Mouse (Mus musculus): ENCODE measurements around the gene Gm7168. TPM values are rescaled to one million over a fixed set of nuclear protein-coding genes. Genes with fewer than 3 reads are reported as not detected.
"Not testable (repeated sequence)": the region's sequence is repeated elsewhere in the genome, so short reads cannot be mapped to it uniquely, and the experiment has no call there.

Gene Gm7168
- polyA plus RNA-seq (2014; fragmentation: Nextera tagmentation; extraction: Ambion mirVana), result not detected in 2 replicates

DNA sequence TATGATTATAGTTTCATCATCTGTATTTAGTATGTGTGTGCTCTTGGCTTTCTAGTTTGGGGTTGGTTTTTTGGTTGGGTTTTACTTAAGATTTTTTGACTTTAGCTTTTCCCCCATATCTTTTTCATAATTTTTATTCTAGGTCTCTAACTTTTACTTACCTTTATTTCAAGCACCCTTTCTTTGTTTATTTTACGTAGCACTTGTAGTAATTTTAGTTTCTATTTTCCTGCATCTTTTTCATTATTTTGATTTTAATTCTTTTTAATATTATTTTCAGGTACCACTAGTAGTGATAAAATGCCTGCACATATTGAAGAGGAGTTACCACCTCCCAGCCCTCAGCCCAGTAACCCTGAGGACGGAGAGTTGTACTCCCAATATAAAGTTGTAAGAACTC lies at the start of gene Gm7168:
Gm7168 (plus strand) TSS at position 301 of the 400 bp plus-strand sequence.
- not testable (repeated sequence) for ATAC-seq (replicated peaks; ENCODE audit: insufficient number of reproducible peaks, low FRiP score, low TSS enrichment); H3K36me3 ChIP-seq (ENCODE audit: control insufficient read depth, insufficient read depth, low read length); H3K27me3 ChIP-seq (ENCODE audit: control insufficient read depth, insufficient read depth, low read length); H3K9me3 ChIP-seq (replicated peaks; ENCODE audit: control insufficient read depth, low read length); H3K4me2 ChIP-seq; H3K27ac ChIP-seq (ENCODE audit: low read depth, low read length); H3K4me3 ChIP-seq (ENCODE audit: low read depth, low read length); H3K9ac ChIP-seq (ENCODE audit: low read depth, low read length); H3K4me1 ChIP-seq (ENCODE audit: control insufficient read depth, insufficient read depth, low read length)
- WGBS (ENCODE audit: insufficient replicate concordance), result 77% methylated on average over 1 of the region's 2 CpGs

DNA sequence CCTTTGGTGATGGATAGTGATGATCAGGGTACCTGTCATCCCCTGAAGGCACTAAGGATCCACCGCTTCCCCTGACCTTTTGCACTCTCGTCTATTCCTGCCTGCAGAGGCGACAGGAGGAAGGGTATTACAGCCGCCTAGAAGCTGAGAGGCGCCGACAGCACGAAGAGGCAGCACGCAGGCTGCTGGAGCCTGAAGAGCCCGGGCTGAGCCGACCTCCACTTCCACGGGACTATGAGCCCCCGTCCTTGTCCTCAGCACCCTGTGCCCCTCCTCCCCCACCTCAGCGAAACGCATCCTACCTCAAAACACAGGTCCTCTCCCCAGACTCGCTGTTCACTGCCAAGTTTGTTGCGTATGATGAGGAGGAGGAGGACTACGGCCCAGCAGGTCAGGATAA lies 49.3 kb upstream of the Gm7168 start:
- H3K9ac ChIP-seq (ENCODE audit: low read depth, low read length), result no peak overlapping the region
- H3K27me3 ChIP-seq (ENCODE audit: control insufficient read depth, insufficient read depth, low read length), result no peaks in the 10 kb centered on the region
- no peak overlapping the region for H3K4me3 ChIP-seq (ENCODE audit: low read depth, low read length)
- WGBS (ENCODE audit: insufficient replicate concordance), result 51% methylated on average over 17 of the region's 17 CpGs
- H3K27ac ChIP-seq (ENCODE audit: low read depth, low read length), result no peak overlapping the region
- peaks cover 16% of the 10 kb centered on the region; the same call in 1 of the 2 replicates for H3K36me3 ChIP-seq (ENCODE audit: control insufficient read depth, insufficient read depth, low read length)
- no peak for ATAC-seq (replicated peaks; ENCODE audit: insufficient number of reproducible peaks, low FRiP score, low TSS enrichment)
- H3K9me3 ChIP-seq (replicated peaks; ENCODE audit: control insufficient read depth, low read length), result no peaks in the 10 kb centered on the region
- H3K4me2 ChIP-seq, result no peak overlapping the region
- no peaks in the 10 kb centered on the region for H3K4me1 ChIP-seq (ENCODE audit: control insufficient read depth, insufficient read depth, low read length)

- no peak overlapping the region for H3K27ac ChIP-seq (ENCODE audit: low read depth, low read length)
- WGBS (ENCODE audit: insufficient replicate concordance), result 77% methylated on average over 7 of the region's 7 CpGs
- no peaks in the 10 kb centered on the region for H3K9me3 ChIP-seq (replicated peaks; ENCODE audit: control insufficient read depth, low read length)
- H3K9ac ChIP-seq (ENCODE audit: low read depth, low read length), result no peak overlapping the region
- H3K27me3 ChIP-seq (ENCODE audit: control insufficient read depth, insufficient read depth, low read length), result no peaks in the 10 kb centered on the region
- H3K4me2 ChIP-seq, result no peak overlapping the region
- H3K36me3 ChIP-seq (ENCODE audit: control insufficient read depth, insufficient read depth, low read length), result peaks cover 17% of the 10 kb centered on the region; the same call in 1 of the 2 replicates
- H3K4me3 ChIP-seq (ENCODE audit: low read depth, low read length), result no peak overlapping the region
- no peaks in the 10 kb centered on the region for H3K4me1 ChIP-seq (ENCODE audit: control insufficient read depth, insufficient read depth, low read length)
- no peak for ATAC-seq (replicated peaks; ENCODE audit: insufficient number of reproducible peaks, low FRiP score, low TSS enrichment)
Observed at GRCm38 (mm10) chr17:13899241-13899640, 48.9 kb upstream of the Gm7168 start.

DNA sequence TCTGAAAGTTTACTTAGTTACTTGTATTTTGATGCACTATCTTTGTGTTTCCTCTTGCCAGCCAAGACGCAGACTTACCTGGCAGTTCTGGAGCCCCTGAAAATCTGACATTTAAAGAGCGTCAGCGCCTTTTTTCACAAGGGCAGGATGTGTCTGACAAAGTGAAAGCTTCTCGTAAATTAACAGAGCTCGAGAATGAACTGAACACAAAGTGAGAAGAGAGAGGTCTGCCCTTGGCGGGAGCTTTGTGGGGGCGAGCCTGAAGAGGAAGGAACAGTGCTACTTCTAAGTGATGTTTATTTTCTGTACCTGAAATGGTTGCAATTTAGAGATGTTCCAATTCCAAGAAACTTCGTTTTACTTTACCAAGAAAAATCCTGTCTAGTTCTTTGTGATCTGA lies 44.4 kb upstream of the Gm7168 start:
- peaks cover 22% of the 10 kb centered on the region for H3K36me3 ChIP-seq (ENCODE audit: control insufficient read depth, insufficient read depth, low read length)
- H3K4me1 ChIP-seq (ENCODE audit: control insufficient read depth, insufficient read depth, low read length), result no peaks in the 10 kb centered on the region
- H3K4me2 ChIP-seq, result no peak overlapping the region
- H3K9ac ChIP-seq (ENCODE audit: low read depth, low read length), result no peak overlapping the region
- H3K9me3 ChIP-seq (replicated peaks; ENCODE audit: control insufficient read depth, low read length), result no peaks in the 10 kb centered on the region
- H3K27ac ChIP-seq (ENCODE audit: low read depth, low read length), result no peak overlapping the region
- no peak for ATAC-seq (replicated peaks; ENCODE audit: insufficient number of reproducible peaks, low FRiP score, low TSS enrichment)
- H3K27me3 ChIP-seq (ENCODE audit: control insufficient read depth, insufficient read depth, low read length), result no peaks in the 10 kb centered on the region
- H3K4me3 ChIP-seq (ENCODE audit: low read depth, low read length), result no peak overlapping the region
- 84% methylated on average over 8 of the region's 8 CpGs for WGBS (ENCODE audit: insufficient replicate concordance)

DNA sequence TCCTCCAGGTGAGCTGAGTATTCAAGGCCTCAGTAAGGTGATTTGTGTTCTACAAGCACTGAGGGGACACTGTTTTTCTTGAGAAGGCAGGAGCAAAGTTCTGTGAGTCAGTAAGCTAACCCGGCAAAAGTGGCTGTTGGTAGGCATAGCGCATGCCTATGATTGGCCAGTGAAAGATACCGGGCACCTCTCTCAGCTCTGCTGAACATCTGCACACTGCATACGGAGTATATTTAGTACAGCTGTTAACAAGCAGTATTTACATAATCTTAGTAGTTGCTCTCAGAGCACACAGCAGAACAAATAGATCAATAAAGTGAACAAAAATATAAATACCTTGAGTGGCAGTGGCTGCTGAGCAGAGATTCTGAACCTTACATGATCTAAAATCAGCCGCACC lies 41.1 kb upstream of the Gm7168 start:
- ATAC-seq (replicated peaks; ENCODE audit: insufficient number of reproducible peaks, low FRiP score, low TSS enrichment), result no peak
- H3K9me3 ChIP-seq (replicated peaks; ENCODE audit: control insufficient read depth, low read length), result no peaks in the 10 kb centered on the region
- no peak overlapping the region for H3K4me2 ChIP-seq
- no peak overlapping the region for H3K27ac ChIP-seq (ENCODE audit: low read depth, low read length)
- H3K4me1 ChIP-seq (ENCODE audit: control insufficient read depth, insufficient read depth, low read length), result no peaks in the 10 kb centered on the region
- no peaks in the 10 kb centered on the region for H3K27me3 ChIP-seq (ENCODE audit: control insufficient read depth, insufficient read depth, low read length)
- H3K4me3 ChIP-seq (ENCODE audit: low read depth, low read length), result no peak overlapping the region
- H3K36me3 ChIP-seq (ENCODE audit: control insufficient read depth, insufficient read depth, low read length), result peaks cover 15% of the 10 kb centered on the region
- WGBS (ENCODE audit: insufficient replicate concordance), result 83% methylated on average over 5 of the region's 5 CpGs
- no peak overlapping the region for H3K9ac ChIP-seq (ENCODE audit: low read depth, low read length)

DNA sequence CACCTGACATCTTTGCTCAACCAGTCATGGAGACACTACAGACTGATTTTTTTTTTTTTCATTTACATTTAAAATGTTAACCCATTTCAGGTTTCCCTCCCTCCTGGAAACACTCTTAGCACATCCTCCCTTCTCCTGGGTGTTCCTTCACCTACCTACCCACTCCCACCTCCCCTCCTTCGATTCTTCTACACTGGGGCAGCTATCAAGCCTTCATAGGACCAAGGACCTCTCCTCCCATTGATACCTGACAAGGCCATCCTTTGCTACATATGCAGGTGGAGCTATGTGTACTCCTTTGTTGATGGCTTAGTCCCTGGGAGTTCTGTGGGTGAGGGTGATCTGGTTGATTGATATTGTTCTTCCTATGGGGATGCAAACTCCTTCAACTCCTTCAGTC lies 40.5 kb upstream of the Gm7168 start:
- no peaks in the 10 kb centered on the region for H3K4me1 ChIP-seq (ENCODE audit: control insufficient read depth, insufficient read depth, low read length)
- peaks cover 12% of the 10 kb centered on the region for H3K36me3 ChIP-seq (ENCODE audit: control insufficient read depth, insufficient read depth, low read length)
- no peak overlapping the region for H3K27ac ChIP-seq (ENCODE audit: low read depth, low read length)
- no peaks in the 10 kb centered on the region for H3K27me3 ChIP-seq (ENCODE audit: control insufficient read depth, insufficient read depth, low read length)
- no peak overlapping the region for H3K4me3 ChIP-seq (ENCODE audit: low read depth, low read length)
- no peaks in the 10 kb centered on the region for H3K9me3 ChIP-seq (replicated peaks; ENCODE audit: control insufficient read depth, low read length)
- H3K9ac ChIP-seq (ENCODE audit: low read depth, low read length), result no peak overlapping the region
- ATAC-seq (replicated peaks; ENCODE audit: insufficient number of reproducible peaks, low FRiP score, low TSS enrichment), result no peak
- H3K4me2 ChIP-seq, result no peak overlapping the region
- 86% methylated on average over 1 of the region's 1 CpGs for WGBS (ENCODE audit: insufficient replicate concordance)

DNA sequence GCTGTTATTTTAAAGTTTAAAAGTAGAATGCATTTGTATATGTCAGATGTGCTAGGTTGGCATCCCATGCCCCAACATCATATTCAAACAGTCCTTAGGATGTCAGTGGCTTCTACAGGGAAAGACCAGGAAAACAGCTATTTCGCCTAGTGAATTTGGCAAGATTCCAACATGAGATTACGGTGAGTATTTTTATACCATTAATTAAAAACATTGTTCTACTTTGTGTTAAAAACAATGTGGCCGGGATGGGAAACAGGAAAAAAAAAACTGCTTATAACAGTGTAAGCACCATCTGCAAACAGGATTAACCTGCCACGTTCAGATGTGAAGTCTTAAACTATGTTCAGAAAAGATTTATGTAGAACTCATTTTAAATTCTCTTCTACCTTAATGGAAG lies 34.2 kb upstream of the Gm7168 start:
- Histone ChIP-seq H3K4me3 (ENCODE audit: low read depth, low read length) (no peak overlapping the region), H3K9me3 (replicated peaks; ENCODE audit: control insufficient read depth, low read length) (no peaks in the 10 kb centered on the region), H3K36me3 (ENCODE audit: control insufficient read depth, insufficient read depth, low read length) (no peaks in the 10 kb centered on the region), H3K9ac (ENCODE audit: low read depth, low read length) (no peak overlapping the region), H3K4me2 (no peak overlapping the region), H3K27ac (ENCODE audit: low read depth, low read length) (no peak overlapping the region), H3K27me3 (ENCODE audit: control insufficient read depth, insufficient read depth, low read length) (no peaks in the 10 kb centered on the region), H3K4me1 (ENCODE audit: control insufficient read depth, insufficient read depth, low read length) (no peaks in the 10 kb centered on the region)
- WGBS (ENCODE audit: insufficient replicate concordance), result 78% methylated on average over 4 of the region's 4 CpGs
- ATAC-seq (replicated peaks; ENCODE audit: insufficient number of reproducible peaks, low FRiP score, low TSS enrichment), result no peak

DNA sequence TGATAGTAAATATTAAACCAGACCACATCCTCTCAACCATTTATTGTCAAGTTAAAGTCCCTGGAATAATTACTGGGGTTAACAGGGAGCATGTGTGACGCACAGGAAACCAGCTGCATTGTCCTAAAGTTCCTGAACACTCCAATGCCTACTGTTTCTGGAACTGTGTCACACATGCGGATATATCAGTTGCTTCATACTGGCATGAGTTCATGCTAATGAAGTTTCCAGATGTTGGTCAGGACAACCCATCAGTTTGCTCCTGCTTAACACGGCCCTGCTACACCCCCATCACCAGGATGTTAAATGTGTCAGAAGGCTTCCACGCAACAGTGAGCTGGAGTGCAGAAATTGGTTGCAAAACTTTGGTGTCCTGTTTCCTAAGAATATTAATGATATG lies 33.6 kb upstream of the Gm7168 start:
- H3K4me2 ChIP-seq, result no peak overlapping the region
- no peak for ATAC-seq (replicated peaks; ENCODE audit: insufficient number of reproducible peaks, low FRiP score, low TSS enrichment)
- no peaks in the 10 kb centered on the region for H3K9me3 ChIP-seq (replicated peaks; ENCODE audit: control insufficient read depth, low read length)
- H3K4me1 ChIP-seq (ENCODE audit: control insufficient read depth, insufficient read depth, low read length), result no peaks in the 10 kb centered on the region
- H3K36me3 ChIP-seq (ENCODE audit: control insufficient read depth, insufficient read depth, low read length), result no peaks in the 10 kb centered on the region
- no peaks in the 10 kb centered on the region for H3K27me3 ChIP-seq (ENCODE audit: control insufficient read depth, insufficient read depth, low read length)
- WGBS (ENCODE audit: insufficient replicate concordance), result 70% methylated on average over 4 of the region's 4 CpGs
- no peak overlapping the region for H3K4me3 ChIP-seq (ENCODE audit: low read depth, low read length)
- no peak overlapping the region for H3K9ac ChIP-seq (ENCODE audit: low read depth, low read length)
- no peak overlapping the region for H3K27ac ChIP-seq (ENCODE audit: low read depth, low read length)

DNA sequence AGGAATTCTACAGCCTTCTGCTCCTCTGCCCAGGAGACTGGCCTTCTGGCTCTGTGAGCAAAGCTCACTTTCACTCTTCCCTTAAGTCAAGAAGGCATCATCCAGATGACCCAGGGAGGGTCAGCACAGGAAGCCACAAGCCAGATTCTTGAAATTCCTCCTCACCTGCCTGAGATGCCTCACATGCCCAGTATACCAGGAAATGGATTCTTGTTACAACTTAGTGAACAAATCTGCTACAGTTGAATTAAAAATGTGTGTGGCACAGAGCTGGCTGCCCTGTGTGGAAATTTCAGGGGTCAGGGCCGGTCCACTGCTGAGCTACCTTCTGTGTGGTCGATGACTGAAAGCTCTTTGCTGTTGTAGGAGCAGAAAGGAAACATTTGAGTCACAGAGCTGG lies 27.4 kb upstream of the Gm7168 start:
- Histone ChIP-seq H3K4me1 (ENCODE audit: control insufficient read depth, insufficient read depth, low read length) (peaks cover 9% of the 10 kb centered on the region), H3K27me3 (ENCODE audit: control insufficient read depth, insufficient read depth, low read length) (no peaks in the 10 kb centered on the region), H3K9ac (ENCODE audit: low read depth, low read length) (no peak overlapping the region), H3K36me3 (ENCODE audit: control insufficient read depth, insufficient read depth, low read length) (no peaks in the 10 kb centered on the region), H3K4me2 (no peak overlapping the region), H3K9me3 (replicated peaks; ENCODE audit: control insufficient read depth, low read length) (no peaks in the 10 kb centered on the region), H3K27ac (ENCODE audit: low read depth, low read length) (no peak overlapping the region), H3K4me3 (ENCODE audit: low read depth, low read length) (no peak overlapping the region)
- 67% methylated on average over 2 of the region's 2 CpGs for WGBS (ENCODE audit: insufficient replicate concordance)
- ATAC-seq (replicated peaks; ENCODE audit: insufficient number of reproducible peaks, low FRiP score, low TSS enrichment), result no peak
